Mouse (Mus musculus) leukemia stem cell, adult 10-12 weeks (primary cell): Measurements from ENCODE around the gene B3gnt7. TPM values are rescaled to one million over a fixed set of nuclear protein-coding genes. Genes with fewer than 3 reads are reported as not detected.

Source experiments
- polyA plus RNA-seq: library from polyadenylated mRNA; stranded (reverse); fragments of >175 nt; gene quantifications from 2 replicates; pipeline ENCODE4 v1.2.3, GENCODE M21; 2012; ENCODE audit warnings: low replicate concordance

B3gnt7 gene
- 1.7 and 3.0 TPM in 2 replicates for polyA plus RNA-seq

GRCm38 (mm10) chr1:86302532-86302931, at the start of gene B3gnt7:
Gene B3gnt7, plus strand, starts transcription at chr1:86302832.

Other genes starting within 250 kb of the B3gnt7 start
- gene Psmd1, start 238.4 kb upstream of the B3gnt7 start, polyA plus RNA-seq, result 4.0 and 19.4 TPM in 2 replicates
- gene Htr2b, start 190.9 kb upstream of the B3gnt7 start, polyA plus RNA-seq, result not detected in 2 replicates
- gene Gm21972, start 169.2 kb upstream of the B3gnt7 start, polyA plus RNA-seq, result 1.8 and 2.8 TPM in 2 replicates
- 5.4 and 5.7 TPM in 2 replicates for gene Armc9, start 148.1 kb upstream of the B3gnt7 start, polyA plus RNA-seq
- 490 and 493 TPM in 2 replicates for gene Ncl, start 56.6 kb downstream of the B3gnt7 start, polyA plus RNA-seq
- gene Nmur1, start 123.4 kb downstream of the B3gnt7 start, polyA plus RNA-seq, result not detected in 2 replicates
- gene Tex44, start 123.5 kb downstream of the B3gnt7 start, polyA plus RNA-seq, result not detected in 2 replicates
- gene Ptma, start 223.9 kb downstream of the B3gnt7 start, polyA plus RNA-seq, result 4,878 and 14,583 TPM in 2 replicates